Mouse (Mus musculus): Measurements from ENCODE around the gene Angptl1.

Gene Angptl1

GRCm38 (mm10) chr1:156870616-156871015, 32.3 kb downstream of the Angptl1 start:
- DNase-seq (ENCODE audit: low spot score), result no peak

DNA sequence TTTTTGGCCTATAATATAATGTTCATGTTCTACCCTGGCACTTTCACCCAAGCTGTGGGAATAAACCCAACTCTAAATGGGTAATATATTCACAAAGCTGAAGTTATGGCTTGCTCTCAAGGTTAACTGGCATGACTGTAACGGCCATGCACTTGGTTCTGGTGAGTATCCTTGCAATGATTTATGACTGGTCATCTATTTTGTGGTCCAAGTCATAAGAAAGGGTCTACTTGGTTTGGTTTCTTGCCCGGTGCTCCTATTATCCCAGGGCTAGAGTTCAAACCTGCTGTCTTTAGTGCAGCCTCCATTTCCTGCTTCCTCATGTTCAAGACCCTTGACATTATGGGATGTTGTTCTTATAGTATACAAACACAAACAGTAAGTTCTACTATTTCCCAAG, 46.4 kb downstream of the Angptl1 start:
- DNase-seq (ENCODE audit: low spot score), result no peak

DNA sequence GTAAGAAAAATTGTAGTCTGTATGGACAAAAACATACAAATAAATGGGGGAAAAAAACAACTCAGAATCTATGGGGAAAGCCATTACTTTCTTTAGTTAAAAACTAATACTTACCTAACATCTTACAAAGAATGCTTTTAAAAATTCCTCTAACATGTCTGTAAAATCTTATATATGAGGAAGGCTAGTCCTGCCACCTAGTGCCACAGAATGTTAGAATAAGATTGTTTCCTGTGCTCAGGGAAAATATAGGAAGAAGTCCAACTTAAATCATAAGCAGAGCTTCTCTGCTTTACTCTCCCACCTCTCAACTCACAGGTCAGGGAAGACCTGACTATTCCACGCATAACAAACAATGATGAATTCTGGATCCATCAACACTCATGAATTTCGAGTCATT, 47.5 kb downstream of the Angptl1 start:
- no peak for DNase-seq (ENCODE audit: low spot score)

DNA sequence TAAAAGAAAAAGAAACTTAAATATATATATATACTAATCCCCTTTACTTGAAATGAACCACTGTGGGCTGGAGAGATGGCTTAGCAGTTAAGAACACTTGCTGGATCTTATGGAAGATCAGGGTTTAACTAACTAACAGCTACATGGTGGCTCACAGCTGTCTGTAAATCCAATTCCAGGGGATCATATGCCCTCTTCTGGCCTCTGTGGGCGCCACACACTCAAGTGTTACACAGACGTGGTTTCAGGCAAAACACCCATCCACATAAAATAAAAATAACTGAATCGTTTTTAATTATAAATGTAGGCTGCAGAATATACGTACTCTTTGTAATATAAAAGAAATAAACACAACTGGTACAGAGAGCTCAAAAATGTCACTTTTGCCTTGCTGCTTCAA, 50.5 kb downstream of the Angptl1 start:
- DNase-seq (ENCODE audit: low spot score), result no peak

- DNase-seq (ENCODE audit: low spot score), result no peak
These were observed 53.2 kb downstream of the Angptl1 start for GRCm38 (mm10) chr1:156891561-156891960.

GRCm38 (mm10) chr1:156901689-156902088, 63.3 kb downstream of the Angptl1 start:
- no peak for DNase-seq (ENCODE audit: low spot score)

GRCm38 (mm10) chr1:156903899-156904298, 65.5 kb downstream of the Angptl1 start:
- DNase-seq (ENCODE audit: low spot score), result no peak

DNA sequence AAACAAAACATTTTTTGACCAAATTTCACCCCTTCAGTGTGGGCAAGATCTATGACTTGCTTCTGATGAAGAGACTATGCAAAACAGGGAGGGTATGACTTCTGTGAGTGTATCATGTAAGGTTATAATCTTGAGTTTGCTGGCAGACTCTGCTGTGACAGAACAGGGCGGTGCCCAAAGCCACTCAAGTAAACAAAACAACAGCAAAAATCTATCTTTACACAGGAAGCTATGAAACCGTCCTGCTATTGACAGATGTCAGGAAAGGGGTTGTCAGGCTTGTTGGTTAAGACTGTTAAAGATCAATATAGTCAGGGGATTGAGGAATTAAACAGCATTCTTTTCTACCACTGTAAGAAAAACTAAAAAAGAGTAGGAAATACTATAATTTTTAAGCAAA, 67.3 kb downstream of the Angptl1 start:
- DNase-seq (ENCODE audit: low spot score), result no peak

- no peak for DNase-seq (ENCODE audit: low spot score)
These were observed 70.9 kb downstream of the Angptl1 start for GRCm38 (mm10) chr1:156909265-156909664.

DNA sequence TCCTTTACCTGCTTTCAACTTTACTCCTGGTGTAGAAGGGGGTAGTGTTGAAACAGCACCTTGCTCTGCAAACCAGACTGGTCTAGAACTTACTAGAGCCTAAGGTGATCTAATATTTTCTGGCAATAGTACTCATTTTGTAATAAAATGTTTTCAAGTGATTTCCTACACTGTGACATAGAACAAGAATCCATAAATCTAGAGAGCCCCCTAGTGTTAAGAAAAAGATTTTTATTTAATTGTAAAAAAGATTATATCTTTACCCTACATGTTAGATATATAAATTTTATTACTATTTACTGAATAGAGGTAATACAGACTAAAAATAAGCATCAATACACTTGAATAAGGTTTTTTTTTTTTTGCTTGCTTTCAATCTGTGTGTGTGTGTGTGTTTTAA, 71.5 kb downstream of the Angptl1 start:
- DNase-seq (ENCODE audit: low spot score), result no peak

Measured in urinary bladder, postnatal 14 days (tissue).